Mouse (Mus musculus): ENCODE data around the gene Sesn1.

DNA sequence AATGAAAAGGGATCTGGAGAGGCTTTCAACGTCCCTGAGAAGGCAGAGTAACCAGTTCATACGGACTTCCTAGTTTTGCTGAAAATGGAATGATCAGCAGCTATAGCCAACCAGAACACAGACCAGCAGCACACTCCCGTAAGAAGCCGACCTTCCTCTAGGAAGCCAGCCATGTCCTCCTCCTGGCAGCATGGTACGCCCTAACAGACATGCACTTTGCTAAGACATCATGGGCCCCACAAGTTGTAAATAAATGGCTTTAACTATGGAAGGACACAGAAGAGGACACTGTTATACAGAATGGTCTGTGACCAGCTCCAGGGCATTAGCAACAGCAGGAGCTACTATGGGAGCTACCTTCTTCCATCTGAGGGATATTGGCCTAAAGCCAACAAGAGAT, 123.2 kb downstream of the Sesn1 start:
- TF ChIP-seq POLR2A (IDR thresholded peaks at IDR 0.05; ENCODE audit: insufficient read depth, low read depth, low read length) (no peak), CTCF (IDR thresholded peaks at IDR 0.05; ENCODE audit: insufficient read depth, low read depth, low read length) (no peak)
